Mouse (Mus musculus): ENCODE measurements around the gene Zfp541. TPM values are rescaled to one million over a fixed set of nuclear protein-coding genes. Genes with fewer than 3 reads are reported as not detected.
A peak's percentile ranks its signal among the peaks of the same experiment; 100 is the strongest.

Zfp541 gene
- polyA plus RNA-seq, 1 experiment from 2014 or later: not detected

DNA sequence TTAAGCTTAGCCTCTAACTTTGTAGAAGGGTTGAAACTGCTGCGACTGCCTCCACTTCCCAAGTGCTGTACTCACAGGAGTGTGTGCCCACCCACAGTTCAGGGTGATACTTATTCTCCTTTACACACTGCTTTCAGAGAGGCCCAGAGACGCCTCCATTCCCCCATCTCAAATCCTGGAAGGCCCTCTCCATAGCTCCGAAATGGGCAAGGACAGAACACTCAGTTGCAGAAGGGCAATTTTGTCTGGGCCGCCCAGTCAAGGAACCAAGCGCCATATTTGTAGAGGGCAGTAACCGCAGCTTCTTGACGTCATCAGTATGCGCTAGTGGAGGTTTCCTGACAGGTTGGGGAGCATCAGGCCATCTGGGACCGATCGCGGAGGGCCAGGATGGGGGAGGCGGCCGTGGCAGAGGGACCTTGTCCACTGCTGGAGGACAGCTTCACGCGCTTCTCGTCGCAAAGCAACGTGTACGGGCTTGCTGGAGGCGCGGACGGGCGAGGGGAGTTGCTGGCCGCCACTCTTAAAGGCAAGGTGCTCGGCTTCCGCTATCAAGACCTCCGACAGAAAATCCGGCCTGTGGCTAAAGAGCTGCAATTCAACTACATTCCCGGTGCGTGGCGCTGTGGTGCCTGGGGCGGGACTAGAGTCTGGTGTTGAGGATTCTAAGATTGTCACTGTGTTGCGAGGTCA lies 58.1 kb downstream of the Zfp541 start, which contains the start of gene Kptn:
TSS of gene Kptn (plus strand) at position 327 of the 693 bp plus-strand sequence.
- Histone ChIP-seq H3K9ac (replicated peaks) (peak within 1 kb of the TSS; percentile 66), H3K9me3 (no peaks in the 10 kb centered on the region), H3K27ac (replicated peaks) (peak within 1 kb of the TSS; percentile 91), H3K27me3 (no peaks in the 10 kb centered on the region), H3K4me2 (replicated peaks) (peak within 1 kb of the TSS; percentile 63), H3K36me3 (peaks cover 31% of the 10 kb centered on the region), H3K4me3 (peak within 1 kb of the TSS; percentile 70), H3K4me1 (peaks cover 11% of the 10 kb centered on the region)
- WGBS: 1% methylated on average over 33 of the region's 33 CpGs
- peak; percentile 84 for ATAC-seq (ENCODE audit: low FRiP score, low read depth)

DNA sequence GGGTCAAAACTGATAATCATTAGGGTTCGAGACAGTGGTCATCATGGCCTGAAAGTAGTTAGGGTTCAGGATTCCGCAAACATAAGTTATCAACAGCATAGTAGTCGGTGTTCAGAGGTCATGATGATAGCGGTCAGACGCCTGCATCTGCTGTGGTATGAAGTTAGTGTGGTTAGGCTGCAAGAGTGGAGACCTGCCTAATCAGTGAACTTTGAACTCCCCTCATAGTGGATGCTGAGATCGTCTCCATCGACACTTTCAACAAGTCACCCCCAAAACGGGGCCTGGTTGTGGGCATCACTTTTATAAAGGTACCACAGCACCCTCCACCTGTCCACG lies 58.6 kb downstream of the Zfp541 start:
- Histone ChIP-seq H3K9me3 (no peaks in the 10 kb centered on the region), H3K27ac (replicated peaks) (no peak overlapping the region; the same call in 1 of the 2 replicates), H3K4me3 (peak overlapping the region; percentile 70), H3K9ac (replicated peaks) (0 out of 2 replicates have a peak overlapping the region, but pooled peaks have one; percentile 66), H3K4me1 (peaks cover 11% of the 10 kb centered on the region), H3K4me2 (replicated peaks) (peak overlapping the region; percentile 63), H3K27me3 (no peaks in the 10 kb centered on the region), H3K36me3 (peaks cover 27% of the 10 kb centered on the region)
- no peak; the same call in none of the 2 replicates for ATAC-seq (ENCODE audit: low FRiP score, low read depth)
- WGBS: 47% methylated on average over 9 of the region's 9 CpGs

GRCm38 (mm10) chr7:16125829-16126228 lies 64.2 kb downstream of the Zfp541 start:
- ATAC-seq (ENCODE audit: low FRiP score, low read depth): no peak
- H3K27ac ChIP-seq (replicated peaks): no peak overlapping the region
- 0 out of 2 replicates have a peak, but pooled peaks cover 16% of the 10 kb centered on the region for H3K36me3 ChIP-seq
- H3K27me3 ChIP-seq: no peaks in the 10 kb centered on the region
- WGBS: 86% methylated on average over 9 of the region's 9 CpGs
- H3K4me2 ChIP-seq (replicated peaks): no peak overlapping the region
- H3K9ac ChIP-seq (replicated peaks): no peak overlapping the region
- no peaks in the 10 kb centered on the region for H3K9me3 ChIP-seq
- H3K4me3 ChIP-seq: no peak overlapping the region
- H3K4me1 ChIP-seq: peaks cover 15% of the 10 kb centered on the region

DNA sequence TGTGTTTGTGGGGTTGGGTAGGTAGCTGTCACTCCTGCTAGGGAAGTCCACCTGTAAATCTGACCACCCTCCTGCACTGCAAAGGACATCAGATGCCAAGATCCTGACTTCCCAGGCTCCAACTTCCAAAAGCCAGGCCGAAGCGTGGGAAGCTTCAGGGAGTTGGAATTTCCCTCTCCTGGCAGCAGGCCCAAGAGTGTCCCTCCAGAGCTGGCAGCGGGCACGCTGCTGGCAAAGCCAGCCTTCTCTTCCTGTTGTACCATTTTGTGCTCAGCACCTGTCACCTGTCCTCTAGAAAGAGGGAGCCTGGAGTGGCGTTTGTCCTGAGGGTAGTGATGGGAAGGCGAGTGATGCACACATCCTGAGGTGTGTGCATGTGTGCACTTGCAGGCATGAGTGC lies 66.7 kb downstream of the Zfp541 start:
- peaks cover 41% of the 10 kb centered on the region for H3K4me1 ChIP-seq

DNA sequence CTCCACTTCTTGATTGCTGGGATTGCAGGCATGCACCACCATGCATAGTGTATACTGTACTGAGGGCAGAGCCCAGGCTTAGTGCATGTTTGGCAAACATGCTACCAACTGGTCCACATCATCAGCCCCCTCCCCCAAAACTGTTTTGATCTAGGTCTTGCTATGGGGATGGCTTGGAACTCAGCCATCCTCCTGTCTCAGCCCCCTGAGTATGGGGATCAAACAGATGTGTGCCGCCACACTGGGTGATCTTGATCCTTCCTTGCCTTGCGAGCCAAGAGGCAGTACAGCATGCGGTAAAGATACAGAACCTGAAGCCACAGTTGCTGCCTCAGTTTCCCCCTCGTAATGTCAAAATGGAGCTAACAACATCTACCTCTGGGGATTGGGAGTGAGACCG lies 67.3 kb downstream of the Zfp541 start:
- H3K4me2 ChIP-seq (replicated peaks): peak overlapping the region; percentile 78
- H3K27ac ChIP-seq (replicated peaks): peak overlapping the region; percentile 83; the same call in 1 of the 2 replicates
- H3K27me3 ChIP-seq: no peaks in the 10 kb centered on the region
- ATAC-seq (ENCODE audit: low FRiP score, low read depth): no peak
- H3K4me3 ChIP-seq: 0 out of 2 replicates have a peak overlapping the region, but pooled peaks have one; percentile 63
- H3K4me1 ChIP-seq: peaks cover 45% of the 10 kb centered on the region
- 0 out of 2 replicates have a peak, but pooled peaks cover 16% of the 10 kb centered on the region for H3K36me3 ChIP-seq
- no peaks in the 10 kb centered on the region for H3K9me3 ChIP-seq
- H3K9ac ChIP-seq (replicated peaks): no peak overlapping the region
- WGBS: 69% methylated on average over 5 of the region's 5 CpGs

More for the DNA sequence above, 66.7 kb downstream of the Zfp541 start:
- WGBS: 95% methylated on average over 6 of the region's 6 CpGs
- Histone ChIP-seq H3K36me3 (0 out of 2 replicates have a peak, but pooled peaks cover 16% of the 10 kb centered on the region), H3K9me3 (no peaks in the 10 kb centered on the region), H3K27me3 (no peaks in the 10 kb centered on the region), H3K4me2 (replicated peaks) (no peak overlapping the region), H3K9ac (replicated peaks) (no peak overlapping the region), H3K27ac (replicated peaks) (no peak overlapping the region), H3K4me3 (no peak overlapping the region)
- ATAC-seq (ENCODE audit: low FRiP score, low read depth): no peak

DNA sequence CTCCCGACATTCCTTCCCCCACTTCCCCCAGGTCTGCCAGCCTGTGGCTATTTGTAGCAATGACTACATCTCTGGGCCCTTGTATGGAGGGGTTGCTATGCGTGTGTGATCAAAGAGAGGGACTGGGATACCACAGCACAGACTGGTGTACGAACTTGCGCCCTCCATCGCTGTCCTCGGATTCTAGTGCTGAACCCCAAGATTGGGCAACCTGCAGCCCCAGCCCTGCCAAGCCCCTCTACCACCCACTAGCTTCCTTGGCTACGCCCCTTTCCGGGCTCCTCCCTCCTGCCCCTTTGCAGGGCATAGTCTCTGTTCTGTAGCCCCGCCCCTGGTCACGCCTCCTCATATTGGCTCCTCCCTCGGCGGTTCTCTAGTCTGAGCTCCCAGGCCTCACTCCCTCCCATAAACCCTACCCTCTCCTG lies 67.8 kb downstream of the Zfp541 start, which contains the start of gene Slc8a2:
TSS of gene Slc8a2 (plus strand) at position 406 of the 425 bp plus-strand sequence.
- peak within 1 kb of the TSS; percentile 63 for H3K4me3 ChIP-seq
- peak within 1 kb of the TSS; percentile 83 for H3K27ac ChIP-seq (replicated peaks)
- peak within 1 kb of the TSS; percentile 78 for H3K4me2 ChIP-seq (replicated peaks)
- no peaks in the 10 kb centered on the region for H3K27me3 ChIP-seq
- H3K9me3 ChIP-seq: no peaks in the 10 kb centered on the region
- WGBS: under 1% methylated on average over 12 of the region's 12 CpGs
- H3K9ac ChIP-seq (replicated peaks): peak within 1 kb of the TSS; percentile 83
- peaks cover 50% of the 10 kb centered on the region for H3K4me1 ChIP-seq
- ATAC-seq (ENCODE audit: low FRiP score, low read depth): peak; percentile 86
- 0 out of 2 replicates have a peak, but pooled peaks cover 16% of the 10 kb centered on the region for H3K36me3 ChIP-seq

- peak overlapping the region; percentile 63 for H3K4me3 ChIP-seq
- H3K9ac ChIP-seq (replicated peaks): peak overlapping the region; percentile 83
- peaks cover 57% of the 10 kb centered on the region for H3K4me1 ChIP-seq
- H3K27ac ChIP-seq (replicated peaks): peak overlapping the region; percentile 83
- H3K27me3 ChIP-seq: no peaks in the 10 kb centered on the region
- H3K4me2 ChIP-seq (replicated peaks): peak overlapping the region; percentile 78
- H3K9me3 ChIP-seq: no peaks in the 10 kb centered on the region
- peak; percentile 79 for ATAC-seq (ENCODE audit: low FRiP score, low read depth)
- 0 out of 2 replicates have a peak, but pooled peaks cover 16% of the 10 kb centered on the region for H3K36me3 ChIP-seq
- 1% methylated on average over 38 of the region's 38 CpGs for WGBS
Observed at GRCm38 (mm10) chr7:16129846-16130691, 68.5 kb downstream of the Zfp541 start.

DNA sequence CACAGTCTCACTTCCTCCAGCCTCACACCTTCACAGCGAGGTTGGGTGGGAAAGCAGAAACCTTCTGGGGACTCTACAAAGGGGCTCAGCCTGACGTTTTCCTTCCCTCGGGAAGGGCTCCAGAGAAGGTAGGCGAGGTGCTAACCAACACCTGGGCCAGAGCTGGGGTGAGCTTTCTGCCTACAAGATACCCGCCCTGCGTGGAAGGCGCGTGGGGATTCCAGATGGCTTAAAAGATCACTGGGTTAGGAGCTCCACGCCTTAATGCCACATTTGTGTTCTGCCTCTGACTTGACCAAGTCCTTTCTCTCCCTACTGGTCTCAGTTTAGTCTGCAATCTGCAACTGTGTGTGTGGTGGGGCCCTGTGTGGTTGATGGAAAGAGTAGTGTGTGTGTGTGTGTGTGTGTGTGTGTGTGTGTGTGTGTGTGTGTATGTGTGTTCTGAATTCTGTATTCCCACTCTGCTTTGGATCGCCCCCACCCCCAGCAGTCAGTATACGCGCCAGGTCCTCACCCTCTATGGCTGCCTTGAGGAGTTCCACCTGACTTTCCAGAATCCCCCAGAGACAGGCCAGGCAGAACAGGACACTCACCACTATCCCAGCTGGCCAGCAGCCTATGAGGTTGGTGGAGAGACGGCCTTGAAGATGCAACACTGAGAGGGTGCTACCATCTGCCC lies 69.5 kb downstream of the Zfp541 start:
- Histone ChIP-seq H3K27ac (replicated peaks) (peak overlapping the region; percentile 83; the same call in 1 of the 2 replicates), H3K4me3 (peak overlapping the region; percentile 63), H3K9ac (replicated peaks) (peak overlapping the region; percentile 83; the same call in 1 of the 2 replicates), H3K9me3 (no peaks in the 10 kb centered on the region), H3K4me1 (peaks cover 61% of the 10 kb centered on the region), H3K4me2 (replicated peaks) (peak overlapping the region; percentile 78), H3K36me3 (0 out of 2 replicates have a peak, but pooled peaks cover 8% of the 10 kb centered on the region), H3K27me3 (no peaks in the 10 kb centered on the region)
- ATAC-seq (ENCODE audit: low FRiP score, low read depth): no peak
- WGBS: 44% methylated on average over 13 of the region's 13 CpGs

DNA sequence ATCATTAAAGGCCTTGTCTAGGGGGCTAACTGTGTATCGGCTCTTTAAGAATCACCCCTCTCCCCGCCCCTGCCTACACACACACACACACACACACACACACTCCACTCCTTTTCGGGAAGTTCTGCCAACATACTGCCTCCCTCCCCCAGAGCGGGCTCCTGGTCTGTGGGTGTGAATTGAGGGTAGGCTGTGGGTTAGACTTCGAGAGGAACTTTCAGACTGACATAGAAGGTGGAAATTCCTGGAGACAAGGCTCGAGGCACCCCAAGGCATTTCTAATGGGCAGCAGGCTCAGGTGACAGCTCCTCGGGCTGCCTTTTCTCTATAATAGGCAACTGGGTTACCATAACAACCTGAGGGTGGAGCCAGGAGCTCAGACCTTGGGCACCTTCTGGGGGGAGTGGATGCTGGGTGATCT lies 70.6 kb downstream of the Zfp541 start:
- H3K9me3 ChIP-seq: no peaks in the 10 kb centered on the region
- H3K4me3 ChIP-seq: peak overlapping the region; percentile 63; the same call in 1 of the 2 replicates
- 0 out of 2 replicates have a peak, but pooled peaks cover 2% of the 10 kb centered on the region for H3K36me3 ChIP-seq
- H3K9ac ChIP-seq (replicated peaks): no peak overlapping the region
- H3K4me1 ChIP-seq: peaks cover 61% of the 10 kb centered on the region
- H3K4me2 ChIP-seq (replicated peaks): peak overlapping the region; percentile 78
- no peak for ATAC-seq (ENCODE audit: low FRiP score, low read depth)
- no peak overlapping the region for H3K27ac ChIP-seq (replicated peaks)
- H3K27me3 ChIP-seq: no peaks in the 10 kb centered on the region
- WGBS: 15% methylated on average over 7 of the region's 7 CpGs

GRCm38 (mm10) chr7:16132926-16133325 lies 71.3 kb downstream of the Zfp541 start:
- H3K4me3 ChIP-seq: no peak overlapping the region
- ATAC-seq (ENCODE audit: low FRiP score, low read depth): no peak
- no peaks in the 10 kb centered on the region for H3K27me3 ChIP-seq
- no peaks in the 10 kb centered on the region for H3K36me3 ChIP-seq
- H3K4me1 ChIP-seq: peaks cover 61% of the 10 kb centered on the region
- WGBS: 66% methylated on average over 3 of the region's 3 CpGs
- H3K9me3 ChIP-seq: no peaks in the 10 kb centered on the region
- no peak overlapping the region for H3K9ac ChIP-seq (replicated peaks)
- no peak overlapping the region for H3K27ac ChIP-seq (replicated peaks)
- peak overlapping the region; percentile 78; the same call in 1 of the 2 replicates for H3K4me2 ChIP-seq (replicated peaks)

GRCm38 (mm10) chr7:16133691-16134090 lies 72.1 kb downstream of the Zfp541 start:
- Histone ChIP-seq H3K4me3 (no peak overlapping the region), H3K4me1 (peaks cover 61% of the 10 kb centered on the region), H3K9ac (replicated peaks) (no peak overlapping the region), H3K36me3 (no peaks in the 10 kb centered on the region), H3K27me3 (no peaks in the 10 kb centered on the region), H3K4me2 (replicated peaks) (no peak overlapping the region), H3K27ac (replicated peaks) (peak overlapping the region; percentile 69; the same call in 1 of the 2 replicates), H3K9me3 (no peaks in the 10 kb centered on the region)
- no peak for ATAC-seq (ENCODE audit: low FRiP score, low read depth)
- WGBS: 94% methylated on average over 9 of the region's 9 CpGs

Data from midbrain, embryonic 12.5 days (tissue).